Mouse (Mus musculus) forelimb bud, embryonic 11.5 days (tissue): ENCODE results near the gene Ptcra.
A peak's percentile ranks its signal among the peaks of the same experiment; 100 is the strongest.

Source experiments
- DNase-seq: peaks from one replicate; pipeline ENCODE4 v3.0.0-alpha.2; 2012; ENCODE audit warnings: low read depth, low spot score

The Ptcra gene

GRCm38 (mm10) chr17:46725731-46726645, 37.5 kb downstream of the Ptcra start:
- DNase-seq = no peak

- DNase-seq = peak; percentile 52
These were observed 38.2 kb downstream of the Ptcra start for GRCm38 (mm10) chr17:46725273-46725672.

GRCm38 (mm10) chr17:46724477-46725084, 38.9 kb downstream of the Ptcra start:
- DNase-seq = no peak

GRCm38 (mm10) chr17:46721077-46721476, 42.4 kb downstream of the Ptcra start:
- no peak for DNase-seq

GRCm38 (mm10) chr17:46714756-46715481, 48.6 kb downstream of the Ptcra start:
- peak; percentile 24 for DNase-seq

GRCm38 (mm10) chr17:46713849-46714248, 49.7 kb downstream of the Ptcra start:
- no peak for DNase-seq

- no peak for DNase-seq
These were observed 51.1 kb downstream of the Ptcra start for GRCm38 (mm10) chr17:46712442-46712841.

GRCm38 (mm10) chr17:46711612-46712271, 51.8 kb downstream of the Ptcra start:
- DNase-seq = no peak

GRCm38 (mm10) chr17:46710959-46711597, 52.4 kb downstream of the Ptcra start, which contains the start of gene Pex6:
Pex6 (plus strand) TSS chr17:46711463.
- peak; percentile 93 for DNase-seq

- DNase-seq = no peak
These were observed 57.0 kb downstream of the Ptcra start for GRCm38 (mm10) chr17:46706375-46707089.
